14 mouse cellular contexts compared by ENCODE assay signal in genomic region chr9:63258768-63259167, GRCm38 (mm10).
DNase-seq lines count a peak whose midpoint lies in the region; ATAC-seq lines count a peak whose summit lies in the region.
"Had no signal": no experiment of that assay in that cellular context is flagged by ENCODE, and none has a peak within 500 bp of the region (broad histone marks: within the 10 kb centered on the region; RNA-seq: fewer than 3 reads in every experiment).

No protein-coding gene starts in this region.

- no peak overlapping the region for H3K27ac ChIP-seq in midbrain, embryonic 13.5 days
- H3K27ac ChIP-seq: embryonic facial prominence, embryonic 12.5 days; limb, embryonic 10.5 days had no signal

- DNase-seq in layer of hippocampus, adult 18-20 months (ENCODE audit: low spot score in 2 of 2): peak; percentile 40 to 41
- no peak for DNase-seq in layer of hippocampus, postnatal 36 days
- peak; percentile 26 for DNase-seq in adipocyte (ENCODE audit: low spot score)
- peak; percentile 33 for DNase-seq in cerebellum, adult 11 months
- peak; percentile 16 to 35 for DNase-seq in heart, postnatal 14 days
- no peak for DNase-seq in Muller cell, postnatal 12 days (ENCODE audit: inconsistent ontology term)
- DNase-seq: adrenal gland, postnatal 14 days; gastrocnemius, postnatal 25 days; thymus, postnatal 25 days had no signal

- H3K27me3 ChIP-seq in midbrain, embryonic 13.5 days: no peaks in the 10 kb centered on the region
- H3K27me3 ChIP-seq: embryonic facial prominence, embryonic 12.5 days had no signal

- H3K36me3 ChIP-seq in midbrain, embryonic 13.5 days: peaks cover 12% of the 10 kb centered on the region; the same call in 1 of the 2 replicates

- no peak overlapping the region for H3K4me3 ChIP-seq in midbrain, embryonic 13.5 days (replicated peaks)
- H3K4me3 ChIP-seq: embryonic facial prominence, embryonic 12.5 days; limb, embryonic 10.5 days had no signal

- intact Hi-C loops in heart, postnatal 14 days (cut with DNase I): no loop called here

- ATAC-seq in midbrain, embryonic 13.5 days: no peak
- ATAC-seq: inflammation-experienced regulatory T-cells, adult 6 months had no signal

- H3K9me3 ChIP-seq in midbrain, embryonic 13.5 days: no peaks in the 10 kb centered on the region
- H3K9me3 ChIP-seq: embryonic facial prominence, embryonic 12.5 days; G1E; limb, embryonic 10.5 days had no signal

- no peak overlapping the region for H3K4me2 ChIP-seq in midbrain, embryonic 13.5 days (replicated peaks)
- H3K4me2 ChIP-seq: embryonic facial prominence, embryonic 12.5 days had no signal

- peaks cover 8% of the 10 kb centered on the region; the same call in 1 of the 2 replicates for H3K4me1 ChIP-seq in midbrain, embryonic 13.5 days (replicated peaks)

- WGBS in midbrain, embryonic 13.5 days: 81% methylated on average over 3 of the region's 3 CpGs

- H3K9ac ChIP-seq in midbrain, embryonic 13.5 days (replicated peaks): no peak overlapping the region
- H3K9ac ChIP-seq: embryonic facial prominence, embryonic 12.5 days had no signal

Comparison
In these comparisons a context has a peak if more than half of its experiments do, and no peak if none do; other contexts are left out.
1. DNase-seq: peak in layer of hippocampus, adult 18-20 months (2 of 2), adipocyte (single experiment), cerebellum, adult 11 months (single experiment) and heart, postnatal 14 days (2 of 2); none in layer of hippocampus, postnatal 36 days (0 of 2) and Muller cell, postnatal 12 days (single experiment).